Mouse (Mus musculus): ENCODE measurements around the gene Cryba1.

The Cryba1 gene

DNA sequence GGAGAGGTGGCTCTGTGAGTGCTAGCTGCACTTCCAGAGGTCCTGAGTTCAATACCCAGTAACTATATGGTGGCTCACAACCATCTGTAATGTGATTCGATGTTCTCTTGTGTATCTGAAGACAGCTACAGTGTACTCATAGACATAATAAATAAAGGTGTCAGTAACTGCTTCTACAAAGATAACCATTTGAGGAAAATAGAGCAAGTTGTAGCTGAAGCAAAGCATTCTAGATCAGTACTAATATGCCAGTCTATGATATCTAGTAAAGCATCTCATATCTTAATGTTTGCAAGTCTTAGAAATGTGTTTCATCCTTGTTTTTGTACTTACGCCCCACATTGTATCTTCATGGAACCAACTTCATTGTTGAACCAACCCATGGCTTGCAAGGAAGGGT, 6.0 kb downstream of the Cryba1 start:
- DNase-seq (ENCODE audit: low spot score) = no peak

DNA sequence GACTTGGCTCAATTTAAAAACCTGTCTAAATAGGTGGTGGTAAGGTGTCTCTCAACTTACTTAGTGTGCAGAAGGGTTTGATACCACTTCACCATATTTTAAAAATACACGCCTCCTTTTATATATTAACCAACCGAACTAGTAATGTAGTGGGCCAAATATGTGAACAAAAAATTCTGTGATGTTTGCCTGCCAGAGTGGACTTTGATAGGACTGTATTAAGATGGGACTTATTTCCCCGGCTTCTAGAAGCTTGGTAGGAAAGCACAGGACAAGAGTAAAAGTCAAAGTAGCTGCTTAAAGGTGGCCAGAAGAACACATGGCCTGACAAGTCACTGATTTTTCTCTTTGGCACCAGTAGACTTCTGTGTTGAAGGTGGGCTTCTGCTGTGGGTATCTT, 11.3 kb downstream of the Cryba1 start:
- no peak for DNase-seq (ENCODE audit: low spot score)

DNA sequence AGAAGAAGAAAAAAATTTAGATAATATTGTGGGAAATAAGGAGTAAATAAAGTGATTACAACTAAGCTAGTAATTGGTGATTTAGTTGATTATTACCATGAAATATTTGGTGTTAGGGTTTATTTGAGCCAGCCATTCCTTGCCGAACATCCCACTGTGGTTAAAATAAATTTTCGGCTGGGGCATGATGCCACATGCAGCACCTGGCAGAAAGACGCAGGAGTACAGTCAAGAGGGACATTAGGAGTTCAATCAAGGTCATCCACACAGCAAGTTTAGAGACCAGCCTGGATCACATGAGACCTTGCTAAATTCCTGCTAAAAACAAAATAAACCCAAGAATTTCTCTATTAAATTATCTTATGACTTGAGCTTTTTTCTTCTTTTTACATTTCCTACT, 16.0 kb downstream of the Cryba1 start:
- DNase-seq (ENCODE audit: low spot score) = no peak

DNA sequence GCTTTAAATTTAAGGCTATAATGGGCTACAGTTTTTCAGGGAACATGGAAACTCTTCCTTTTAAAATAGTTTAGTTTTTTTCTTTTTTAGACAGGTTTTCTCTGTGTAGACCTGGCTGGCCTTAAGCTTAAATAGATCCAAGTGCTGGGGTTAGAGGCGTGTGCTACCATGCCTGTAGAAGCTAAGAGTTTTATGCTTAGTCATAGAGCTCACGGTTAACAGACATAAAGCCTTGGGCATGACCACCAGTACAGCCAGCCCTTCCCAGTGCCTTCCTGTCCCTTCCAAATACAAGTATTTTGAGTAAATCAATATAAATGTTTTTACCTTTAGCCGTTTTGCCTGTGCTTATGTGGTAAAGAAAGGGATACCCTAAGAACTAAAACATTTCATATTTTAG, 19.2 kb downstream of the Cryba1 start:
- DNase-seq (ENCODE audit: low spot score) = no peak

DNA sequence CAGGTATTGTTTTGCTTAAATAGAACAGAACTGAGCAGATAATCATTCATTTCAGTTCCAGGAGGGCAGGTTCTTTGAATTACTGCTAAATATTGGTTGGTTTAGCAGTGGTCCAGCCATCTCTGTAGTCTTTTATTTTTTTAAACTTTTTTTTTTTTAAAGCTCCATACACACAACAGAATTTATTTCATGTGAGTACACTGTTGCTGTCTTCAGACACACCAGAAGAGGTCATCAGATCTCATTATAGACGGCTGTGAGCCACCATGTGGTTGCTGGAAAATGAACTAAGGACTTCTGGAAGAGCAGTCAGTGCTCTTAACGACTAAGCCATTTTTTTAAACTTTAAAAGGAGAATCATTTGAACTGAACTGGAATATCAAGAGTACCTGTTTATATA, 27.9 kb downstream of the Cryba1 start:
- no peak for DNase-seq (ENCODE audit: low spot score)

DNA sequence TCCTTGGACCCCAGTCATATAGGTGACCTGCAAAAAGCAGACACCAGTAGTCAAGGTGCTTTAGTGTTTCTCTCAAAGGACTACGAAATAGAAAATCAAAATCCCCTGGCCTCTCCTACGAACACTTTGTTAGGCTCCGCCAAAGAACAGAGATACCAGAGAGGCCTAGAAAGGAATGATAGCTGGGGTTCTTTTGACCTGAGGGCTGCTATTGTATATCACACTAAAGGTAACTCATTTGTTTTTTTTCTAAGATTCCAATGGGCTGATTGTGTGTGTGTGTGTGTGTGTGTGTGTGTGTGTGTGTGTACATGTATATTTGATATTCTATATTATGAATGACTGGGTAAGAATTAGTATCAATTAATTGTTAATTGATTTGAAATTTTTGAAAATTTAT, 32.1 kb downstream of the Cryba1 start:
- DNase-seq (ENCODE audit: low spot score) = no peak

DNA sequence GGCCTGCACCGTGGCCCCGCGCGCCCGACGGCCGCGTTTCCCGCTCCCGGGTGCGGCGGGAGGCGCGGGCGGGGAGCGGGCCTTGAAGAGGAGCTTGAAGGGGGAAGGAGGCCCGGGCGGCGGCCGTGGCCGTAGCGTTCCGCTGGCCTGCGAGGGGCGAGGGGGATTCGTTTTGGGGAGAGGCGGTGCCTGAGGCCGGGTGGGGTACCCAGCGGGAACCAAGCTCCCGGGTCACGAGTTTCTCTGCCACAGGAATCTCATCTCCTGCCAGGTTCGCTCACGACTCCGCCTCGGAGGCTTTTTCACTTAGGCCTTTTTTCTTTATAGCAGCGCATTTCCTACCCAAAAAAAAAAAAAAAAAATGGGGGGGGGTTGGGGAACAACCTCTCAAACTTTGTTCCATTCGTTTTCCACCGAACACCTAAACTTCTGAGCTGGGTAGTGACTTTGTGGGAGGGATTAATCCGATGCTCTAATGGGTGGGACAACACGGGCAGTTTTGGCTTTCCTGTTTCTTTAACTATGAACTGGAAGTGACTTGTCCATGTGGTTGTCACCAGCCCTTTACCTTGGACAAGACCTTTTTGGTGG, 37.4 kb downstream of the Cryba1 start:
- DNase-seq (ENCODE audit: low spot score) = no peak

DNA sequence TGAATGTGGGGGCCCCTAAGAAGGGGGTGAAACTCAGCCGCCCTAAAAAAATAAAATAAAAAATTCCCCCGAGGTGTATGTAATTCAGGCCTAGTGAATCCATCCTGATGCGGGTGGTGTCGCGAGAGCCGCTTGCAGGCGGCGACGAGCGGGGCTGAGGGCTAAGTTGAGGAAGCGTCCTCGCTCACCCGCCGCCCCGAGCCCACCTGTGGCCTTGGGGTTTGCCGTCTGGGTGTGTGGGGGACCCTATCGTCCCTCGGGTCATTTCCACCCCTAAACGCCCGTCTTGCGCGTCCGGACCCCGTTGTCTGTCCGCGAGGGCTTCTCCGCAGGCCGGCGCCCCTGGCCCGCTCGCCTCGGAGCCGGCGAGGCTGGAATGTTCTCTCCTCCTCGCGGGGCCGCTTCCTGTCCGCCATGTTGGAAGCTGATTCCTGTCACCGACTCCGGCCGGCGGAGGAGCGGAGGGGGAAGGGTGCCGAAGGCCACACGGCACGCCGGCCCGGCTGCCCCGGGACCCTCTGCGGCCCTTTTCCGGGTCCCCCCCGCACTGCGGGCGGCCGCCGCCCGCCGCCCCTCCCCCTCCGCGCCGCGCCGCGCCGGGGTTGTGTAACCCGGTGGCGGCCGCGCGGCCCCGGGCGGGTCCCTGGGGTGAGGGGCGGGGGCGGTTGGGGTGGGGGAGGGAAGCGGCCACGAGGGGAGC, 38.1 kb downstream of the Cryba1 start:
- no peak for DNase-seq (ENCODE audit: low spot score)

DNA sequence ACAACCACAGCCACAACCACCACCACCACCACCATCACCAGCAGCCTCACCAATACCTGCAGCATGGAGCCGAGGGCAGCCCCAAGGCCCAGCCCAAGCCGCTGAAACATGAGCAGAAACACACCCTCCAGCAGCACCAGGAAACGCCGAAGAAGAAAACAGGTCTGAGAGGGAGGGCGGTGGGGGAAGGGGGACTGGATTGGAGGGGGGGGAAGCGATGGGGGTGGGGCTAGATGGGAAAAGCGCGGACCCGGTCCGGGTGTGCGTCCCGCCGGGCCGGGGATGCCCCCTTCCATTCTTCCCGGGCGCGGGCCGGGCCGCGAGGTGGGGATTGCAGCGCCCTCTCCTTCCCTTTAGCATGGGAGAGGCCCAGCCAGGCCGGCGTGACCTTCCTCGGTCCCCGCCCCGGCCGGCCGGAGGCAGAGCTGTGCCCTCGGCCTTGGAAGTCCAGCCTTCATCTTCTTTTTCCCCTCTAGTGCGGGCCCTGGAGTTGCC, 38.7 kb downstream of the Cryba1 start:
- no peak for DNase-seq (ENCODE audit: low spot score)

DNA sequence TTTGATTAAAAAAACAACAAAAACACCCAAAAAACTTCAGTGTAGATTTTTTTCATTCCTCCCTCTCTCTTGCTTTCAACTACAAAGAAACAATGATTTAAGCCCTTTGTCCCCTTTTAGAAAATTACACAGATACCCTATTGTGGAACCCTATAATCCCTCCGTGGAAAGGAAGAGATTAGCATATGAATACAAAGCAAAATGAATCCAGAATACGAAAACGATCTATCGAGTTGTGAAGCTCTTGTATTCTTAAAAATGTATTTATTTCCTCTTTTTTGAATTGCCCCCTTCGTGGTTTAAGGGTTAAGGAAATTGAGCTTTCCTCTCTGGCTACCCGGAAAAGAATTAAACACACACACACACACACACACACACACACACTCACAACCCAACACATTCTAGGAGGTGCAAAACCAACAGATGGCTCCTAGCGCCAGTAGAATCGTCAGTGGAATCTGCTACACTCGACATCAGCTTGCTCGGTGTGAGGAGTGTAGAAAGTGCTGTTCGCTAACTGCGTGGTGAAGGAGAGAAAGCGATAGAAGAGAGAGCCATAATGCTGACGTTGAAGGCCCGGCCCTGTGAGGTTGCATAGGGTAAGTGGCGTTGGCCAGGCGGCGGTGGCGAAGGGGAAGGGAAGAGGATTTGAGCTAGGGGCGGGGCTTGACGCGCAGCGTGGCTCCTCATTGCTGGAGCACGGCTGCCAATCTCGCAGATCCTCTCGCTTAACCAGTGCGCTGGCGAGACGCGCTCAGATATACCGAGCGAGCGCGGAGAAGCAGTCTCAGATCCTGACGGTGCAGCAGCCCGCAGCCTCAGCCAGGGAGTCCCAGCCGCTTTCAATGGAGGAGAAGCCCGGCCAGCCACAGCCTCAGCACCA, 39.5 kb downstream of the Cryba1 start, which contains the start of gene Nufip2:
Nufip2 (plus strand) TSS at position 773 of the 883 bp plus-strand sequence.
- DNase-seq (ENCODE audit: low spot score) = peak; percentile 99

DNA sequence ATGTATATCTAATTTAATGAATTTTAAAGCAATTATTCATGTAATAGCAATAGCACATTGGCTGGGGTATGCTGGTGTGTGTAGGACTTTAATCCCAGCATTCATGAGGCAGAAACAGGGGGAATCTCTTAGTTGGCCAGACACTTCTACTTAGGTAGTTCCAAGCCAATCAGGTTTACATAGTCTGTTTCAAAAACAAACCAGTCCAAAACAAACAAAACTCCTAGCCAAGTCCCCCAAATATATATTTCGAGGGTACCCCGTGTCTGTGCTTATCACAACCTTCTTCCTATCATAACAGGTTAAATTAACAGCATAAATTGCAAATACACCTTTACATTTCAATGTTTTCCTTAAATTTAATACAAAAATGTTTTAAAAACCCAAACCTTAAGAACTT, 40.2 kb downstream of the Cryba1 start:
- no peak for DNase-seq (ENCODE audit: low spot score)

DNA sequence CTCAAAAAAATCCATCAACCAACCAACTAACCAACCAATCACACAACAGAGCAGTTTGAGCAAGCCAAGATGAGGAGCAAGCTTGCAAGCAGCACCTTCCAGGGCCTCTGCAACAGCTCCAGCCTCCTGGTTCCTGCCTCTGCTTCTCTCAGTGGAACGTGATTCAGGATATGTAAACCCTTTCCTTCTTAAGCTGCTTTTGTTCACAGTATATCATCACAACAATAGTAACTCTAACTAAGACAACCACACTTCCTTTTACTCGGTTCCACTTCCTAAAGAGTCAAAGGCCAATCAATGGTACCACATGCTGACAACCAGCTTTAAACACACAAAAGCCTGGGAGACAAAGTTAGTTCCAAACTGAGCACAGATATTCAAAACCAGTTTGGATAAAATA, 45.1 kb downstream of the Cryba1 start:
- no peak for DNase-seq (ENCODE audit: low spot score)

DNA sequence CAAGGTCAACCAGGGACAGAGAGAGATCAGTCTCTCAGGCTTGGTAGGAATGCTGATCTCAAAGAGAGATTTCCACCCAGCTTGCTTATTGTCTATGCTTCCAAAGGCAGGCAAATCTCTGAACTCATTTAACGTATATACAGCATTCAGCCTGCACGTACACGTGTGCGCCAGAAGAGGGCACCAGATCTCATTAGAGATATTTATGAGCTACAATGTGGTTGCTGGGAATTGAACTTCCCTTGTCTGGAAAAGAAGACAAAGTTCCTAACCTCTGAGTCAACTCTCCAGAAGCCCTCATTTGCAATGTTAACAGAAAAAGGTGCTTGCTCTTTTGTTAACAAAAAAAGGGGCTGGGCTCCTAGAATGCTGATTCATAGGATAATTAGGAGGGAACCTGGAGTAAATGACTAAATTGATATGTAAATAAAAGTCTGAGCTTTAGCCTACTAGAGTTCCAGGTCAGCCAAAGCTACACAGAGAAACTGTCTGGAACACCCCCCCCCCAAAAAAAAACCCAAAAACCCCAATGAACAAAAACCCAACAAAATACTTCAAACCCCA, 51.6 kb downstream of the Cryba1 start:
- DNase-seq (ENCODE audit: low spot score) = no peak

DNA sequence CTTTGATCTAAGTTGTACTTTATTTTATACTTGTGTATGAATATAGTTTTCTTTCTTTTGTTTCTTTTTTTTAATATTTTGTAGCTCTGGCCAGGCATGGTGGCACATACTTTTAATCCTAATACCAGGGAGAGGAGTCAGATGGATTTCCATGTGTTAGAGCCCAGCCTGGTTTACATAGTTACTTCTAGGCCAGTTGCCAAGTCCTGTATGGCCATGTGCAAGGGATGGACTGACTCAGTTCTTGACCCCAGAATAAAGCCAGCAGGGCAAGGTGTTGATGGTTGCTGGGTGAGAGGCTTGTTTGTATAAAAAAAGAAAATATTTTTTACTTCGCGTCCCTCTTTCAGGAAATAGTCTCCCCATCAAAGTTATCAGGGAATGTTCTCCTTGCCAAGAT, 52.3 kb downstream of the Cryba1 start:
- DNase-seq (ENCODE audit: low spot score) = no peak
